Mouse (Mus musculus) CD4-positive helper T cell, adult 2 months (primary cell): ENCODE data around the gene Psen2.

ENCODE experiments used
- DNase-seq: peaks from one replicate; pipeline ENCODE4 v3.0.0-alpha.2; 2012; ENCODE audit warnings: low read depth, missing footprints, low spot score

Psen2 gene

DNA sequence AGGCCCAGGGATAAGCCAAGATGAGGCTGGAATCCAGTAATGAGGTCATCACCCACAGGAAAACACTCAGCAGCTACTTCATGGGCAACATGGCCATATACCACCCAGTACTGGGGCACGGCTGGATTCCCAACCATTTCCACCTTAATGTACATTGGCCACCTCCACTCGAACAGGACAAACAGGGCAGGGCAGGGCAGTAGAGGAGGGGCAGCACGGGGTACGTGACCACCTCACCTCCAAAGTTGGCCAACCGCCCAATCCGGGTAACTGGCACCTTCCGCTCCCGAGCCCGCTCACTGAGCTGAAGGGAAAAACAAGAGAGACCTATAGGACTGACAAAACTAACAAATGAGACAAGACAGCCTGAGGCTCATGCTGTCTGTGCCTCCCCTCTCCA, 84.9 kb downstream of the Psen2 start:
- DNase-seq, result no peak
